Comparison of ENCODE assay signal across 12 mouse cellular contexts in genomic region chr12:73583318-73583717, GRCm38 (mm10). TPM values are rescaled to one million over a fixed set of nuclear protein-coding genes. Genes with fewer than 3 reads are reported as not detected.
DNase-seq lines count a peak whose midpoint lies in the region; ATAC-seq lines count a peak whose summit lies in the region.
"Had no signal": no experiment of that assay in that cellular context is flagged by ENCODE, and none has a peak within 500 bp of the region (broad histone marks: within the 10 kb centered on the region; RNA-seq: fewer than 3 reads in every experiment).

No protein-coding gene starts in this region.

- no peaks in the 10 kb centered on the region; the same call in 1 of the 2 replicates for H3K4me1 ChIP-seq in hindbrain, embryonic 11.5 days (replicated peaks; ENCODE audit: control insufficient read depth, insufficient read depth, low read length)
- H3K4me1 ChIP-seq in hindbrain, embryonic 16.5 days (ENCODE audit: control insufficient read depth, insufficient read depth, low read depth, low read length), result peaks cover 6% of the 10 kb centered on the region; the same call in 1 of the 2 replicates
- H3K4me1 ChIP-seq in embryonic facial prominence, embryonic 14.5 days (ENCODE audit: control insufficient read depth, insufficient read depth, low read length), result peaks cover 11% of the 10 kb centered on the region; the same call in 1 of the 2 replicates
- H3K4me1 ChIP-seq in heart, embryonic 14.5 days (ENCODE audit: control insufficient read depth in 2 of 2, insufficient read depth in 2 of 2, low read length in 2 of 2), result 0 out of 4 replicates have a peak, but pooled peaks cover 0 to 4% of the 10 kb centered on the region in 2 experiments

- no peak overlapping the region for H3K27ac ChIP-seq in hindbrain, embryonic 11.5 days (ENCODE audit: low read depth, low read length)
- no peak overlapping the region for H3K27ac ChIP-seq in hindbrain, embryonic 16.5 days (ENCODE audit: low read depth, low read length)
- H3K27ac ChIP-seq in embryonic facial prominence, embryonic 14.5 days (replicated peaks; ENCODE audit: low read depth, low read length), result no peak overlapping the region
- peak overlapping the region; percentile 69 to 86 for H3K27ac ChIP-seq in heart, embryonic 14.5 days (replicated peaks in 1 of 2; ENCODE audit: control insufficient read depth in 1 of 2, insufficient read depth in 1 of 2, low read depth in 2 of 2, low read length in 2 of 2)
- H3K27ac ChIP-seq: hindbrain, postnatal 0 days; liver, embryonic 14.5 days had no signal

- peaks cover 23% of the 10 kb centered on the region for H3K27me3 ChIP-seq in hindbrain, embryonic 11.5 days (ENCODE audit: control insufficient read depth, insufficient read depth, low read length)
- H3K27me3 ChIP-seq in hindbrain, embryonic 16.5 days (replicated peaks; ENCODE audit: control insufficient read depth, insufficient read depth, low read length), result peaks cover 4% of the 10 kb centered on the region
- H3K27me3 ChIP-seq in embryonic facial prominence, embryonic 14.5 days (replicated peaks; ENCODE audit: control insufficient read depth, insufficient read depth, low read length), result peaks cover 10% of the 10 kb centered on the region
- peaks cover 7% of the 10 kb centered on the region for H3K27me3 ChIP-seq in heart, embryonic 14.5 days (ENCODE audit: control insufficient read depth, insufficient read depth, low read length)

- 74% methylated on average over 9 of the region's 9 CpGs for WGBS in hindbrain, embryonic 11.5 days
- WGBS in hindbrain, embryonic 16.5 days, result 75% methylated on average over 9 of the region's 9 CpGs
- 80% methylated on average over 9 of the region's 9 CpGs for WGBS in embryonic facial prominence, embryonic 14.5 days
- WGBS in heart, embryonic 14.5 days, result 69% methylated on average over 9 of the region's 9 CpGs

- no peak overlapping the region for H3K4me3 ChIP-seq in hindbrain, embryonic 11.5 days (ENCODE audit: low read depth, low read length)
- H3K4me3 ChIP-seq in hindbrain, embryonic 16.5 days (ENCODE audit: low read length), result no peak overlapping the region
- H3K4me3 ChIP-seq in embryonic facial prominence, embryonic 14.5 days (ENCODE audit: low read depth, low read length), result no peak overlapping the region
- H3K4me3 ChIP-seq in heart, embryonic 14.5 days (ENCODE audit: control insufficient read depth in 1 of 2, insufficient read depth in 1 of 2, low read depth in 1 of 2, low read length in 2 of 2), result no peak overlapping the region

- no peak overlapping the region for H3K9ac ChIP-seq in hindbrain, embryonic 11.5 days (ENCODE audit: low read depth, low read length)
- H3K9ac ChIP-seq in hindbrain, embryonic 16.5 days (ENCODE audit: low read depth, low read length), result no peak overlapping the region
- no peak overlapping the region for H3K9ac ChIP-seq in embryonic facial prominence, embryonic 14.5 days (ENCODE audit: low read depth, low read length)
- no peak overlapping the region for H3K9ac ChIP-seq in heart, embryonic 14.5 days (ENCODE audit: low read length)
- H3K9ac ChIP-seq: liver, embryonic 14.5 days had no signal

- no peak overlapping the region for H3K4me2 ChIP-seq in hindbrain, embryonic 11.5 days (replicated peaks; ENCODE audit: low read depth, low read length)
- no peak overlapping the region for H3K4me2 ChIP-seq in hindbrain, embryonic 16.5 days (ENCODE audit: low read length)
- H3K4me2 ChIP-seq in embryonic facial prominence, embryonic 14.5 days (ENCODE audit: low read depth, low read length), result 0 out of 2 replicates have a peak overlapping the region, but pooled peaks have one; percentile 91
- H3K4me2 ChIP-seq in heart, embryonic 14.5 days (ENCODE audit: low read length), result peak overlapping the region; percentile 94

- DNase-seq in hindbrain, embryonic 11.5 days (ENCODE audit: low spot score), result peak; percentile 14
- DNase-seq in embryonic facial prominence, embryonic 14.5 days (ENCODE audit: low spot score), result no peak
- peak; percentile 45 for DNase-seq in kidney, postnatal 14 days
- DNase-seq in layer of hippocampus, adult 18-20 months (ENCODE audit: low spot score in 2 of 2), result no peak
- DNase-seq in thymus, postnatal 25 days, result no peak
- DNase-seq in urinary bladder, adult 18-20 months (ENCODE audit: low spot score in 2 of 2), result no peak
- DNase-seq: adrenal gland, postnatal 25 days; cerebellum, adult 18-20 months had no signal

- no peaks in the 10 kb centered on the region for H3K9me3 ChIP-seq in hindbrain, embryonic 11.5 days (ENCODE audit: control insufficient read depth, low read length)
- no peaks in the 10 kb centered on the region for H3K9me3 ChIP-seq in hindbrain, embryonic 16.5 days (ENCODE audit: control insufficient read depth, low read length)
- no peaks in the 10 kb centered on the region for H3K9me3 ChIP-seq in embryonic facial prominence, embryonic 14.5 days (ENCODE audit: control insufficient read depth, low read length)
- no peaks in the 10 kb centered on the region for H3K9me3 ChIP-seq in heart, embryonic 14.5 days (ENCODE audit: control insufficient read depth, low read length)

- H3K36me3 ChIP-seq in hindbrain, embryonic 11.5 days (ENCODE audit: control insufficient read depth, insufficient read depth, low read length), result no peaks in the 10 kb centered on the region
- H3K36me3 ChIP-seq in hindbrain, embryonic 16.5 days (ENCODE audit: control insufficient read depth, insufficient read depth, low read length), result no peaks in the 10 kb centered on the region
- H3K36me3 ChIP-seq in embryonic facial prominence, embryonic 14.5 days (ENCODE audit: control insufficient read depth, insufficient read depth, low read length), result no peaks in the 10 kb centered on the region
- no peaks in the 10 kb centered on the region for H3K36me3 ChIP-seq in heart, embryonic 14.5 days (ENCODE audit: control insufficient read depth, insufficient read depth, low read length)

- ATAC-seq in hindbrain, embryonic 11.5 days (ENCODE audit: low FRiP score), result no peak
- no peak for ATAC-seq in hindbrain, embryonic 16.5 days
- ATAC-seq in embryonic facial prominence, embryonic 14.5 days (ENCODE audit: low read depth), result no peak
- no peak for ATAC-seq in heart, embryonic 14.5 days (ENCODE audit: insufficient number of reproducible peaks, insufficient read depth, low FRiP score, low read depth)

RNA-seq across cellular contexts. Expression of gene Prkch, which starts 1.3 kb away (rescaled TPM):
- polyA plus RNA-seq in hindbrain, embryonic 11.5 days (2014; fragmentation: Nextera tagmentation; extraction: Ambion mirVana), result 9.1 and 10.5 TPM in 2 replicates
- 6.4 and 6.9 TPM in 2 replicates for polyA plus RNA-seq in hindbrain, embryonic 16.5 days (2015; fragmentation: Nextera tagmentation; extraction: Ambion mirVana)
- 13.6 TPM in 2 replicates for polyA plus RNA-seq in embryonic facial prominence, embryonic 14.5 days (2014; fragmentation: Nextera tagmentation; extraction: Ambion mirVana)
- polyA plus RNA-seq in heart, embryonic 14.5 days (2014; fragmentation: Nextera tagmentation; extraction: Ambion mirVana), result 14.3 and 16.5 TPM in 2 replicates
- 1 to 10 TPM; 3.3 to 3.6 TPM for total RNA-seq in layer of hippocampus, adult 18-20 months (2021)

RNA-seq across cellular contexts. Expression of gene Tmem30b, which starts 37.1 kb away (rescaled TPM):
- polyA plus RNA-seq in hindbrain, embryonic 11.5 days (2014; fragmentation: Nextera tagmentation; extraction: Ambion mirVana), result 3.1 and 3.3 TPM in 2 replicates
- 0.21 and 0.40 TPM in 2 replicates for polyA plus RNA-seq in hindbrain, embryonic 16.5 days (2015; fragmentation: Nextera tagmentation; extraction: Ambion mirVana)
- 15.6 and 16.5 TPM in 2 replicates for polyA plus RNA-seq in embryonic facial prominence, embryonic 14.5 days (2014; fragmentation: Nextera tagmentation; extraction: Ambion mirVana)
- 0.11 and 0.27 TPM in 2 replicates for polyA plus RNA-seq in heart, embryonic 14.5 days (2014; fragmentation: Nextera tagmentation; extraction: Ambion mirVana)
- total RNA-seq in layer of hippocampus, adult 18-20 months (2021), result under 1 TPM in 1 of 2 experiments, not detected in 1; 0.10 TPM
- total RNA-seq: adrenal gland, postnatal 25 days had no signal

Comparison
In these comparisons a context has a peak if more than half of its experiments do, and no peak if none do; other contexts are left out.
1. DNase-seq: peak in hindbrain, embryonic 11.5 days (single experiment) and kidney, postnatal 14 days (single experiment); none in embryonic facial prominence, embryonic 14.5 days (single experiment), layer of hippocampus, adult 18-20 months (0 of 2), thymus, postnatal 25 days (single experiment) and urinary bladder, adult 18-20 months (0 of 2).
2. H3K27ac ChIP-seq: peak in heart, embryonic 14.5 days (2 of 2); none in hindbrain, embryonic 11.5 days (single experiment), hindbrain, embryonic 16.5 days (single experiment) and embryonic facial prominence, embryonic 14.5 days (single experiment).
3. H3K4me2 ChIP-seq: peak in embryonic facial prominence, embryonic 14.5 days (single experiment) and heart, embryonic 14.5 days (single experiment); none in hindbrain, embryonic 11.5 days (single experiment) and hindbrain, embryonic 16.5 days (single experiment).